Mouse (Mus musculus) hindbrain, embryonic 10.5 days (tissue): Measurements from ENCODE around the gene Dbx2. TPM values are rescaled to one million over a fixed set of nuclear protein-coding genes. Genes with fewer than 3 reads are reported as not detected.

Experiments
- DNase-seq: peaks from one replicate; pipeline ENCODE4 v3.0.0-alpha.2; 2017; ENCODE audit warnings: low spot score
- H3K27ac ChIP-seq: fragments of 300-500 bp; sonication (generic); 2 replicates; pipeline ENCODE4 v1.5.1; 2016; ENCODE audit warnings: mild to moderate bottlenecking, moderate library complexity
- H3K27me3 ChIP-seq: fragments of 300-500 bp; sonication (generic); 2 replicates; pipeline ENCODE4 v1.6.1; 2016; ENCODE audit warnings: mild to moderate bottlenecking; ENCODE audit not compliant: poor library complexity, insufficient read depth, severe bottlenecking
- H3K36me3 ChIP-seq: fragments of 300-500 bp; sonication (generic); 2 replicates; pipeline ENCODE4 v1.6.1; 2016; ENCODE audit warnings: mild to moderate bottlenecking, moderate library complexity
- H3K4me1 ChIP-seq: fragments of 300-500 bp; sonication (generic); replicated peaks from 2 replicates; pipeline ENCODE4 v1.6.1; 2016; ENCODE audit warnings: mild to moderate bottlenecking
- H3K4me3 ChIP-seq: fragments of 300-500 bp; sonication (generic); 2 replicates; pipeline ENCODE4 v1.5.1; 2016; ENCODE audit warnings: mild to moderate bottlenecking, moderate library complexity
- H3K9me3 ChIP-seq: fragments of 300-500 bp; sonication (generic); 2 replicates; pipeline ENCODE4 v1.6.1; 2016; ENCODE audit warnings: mild to moderate bottlenecking, moderate library complexity
- WGBS: fragments of 180-500 bp; shearing (Covaris S2); methylation state at CpG from one replicate; pipeline ENCODE4 v1.1.7; 2016; 5-methylcytosine and 5-hydroxymethylcytosine counted together
- polyA plus RNA-seq: library from polyadenylated mRNA; unstranded; fragments of >200 nt; fragmentation: Nextera tagmentation; extraction: Ambion mirVana; gene quantifications from 2 replicates; pipeline ENCODE4 v1.2.1, GENCODE M21; 2016

The Dbx2 gene
- polyA plus RNA-seq, 1 experiment from 2014 or later, result 5.5 TPM

GRCm38 (mm10) chr15:95598630-95599029, 57.1 kb downstream of the Dbx2 start:
- DNase-seq, result peak; percentile 29
- H3K4me1 ChIP-seq, result no peaks in the 10 kb centered on the region
- H3K4me3 ChIP-seq, result no peak overlapping the region
- no peaks in the 10 kb centered on the region for H3K36me3 ChIP-seq
- no peak overlapping the region for H3K27ac ChIP-seq
- 58% methylated on average over 1 of the region's 1 CpGs for WGBS
- H3K27me3 ChIP-seq, result no peaks in the 10 kb centered on the region
- no peaks in the 10 kb centered on the region for H3K9me3 ChIP-seq

- Histone ChIP-seq H3K27ac (no peak overlapping the region), H3K4me1 (no peaks in the 10 kb centered on the region; the same call in 1 of the 2 replicates), H3K4me3 (no peak overlapping the region), H3K9me3 (no peaks in the 10 kb centered on the region), H3K36me3 (no peaks in the 10 kb centered on the region), H3K27me3 (peaks cover 2% of the 10 kb centered on the region; the same call in 1 of the 2 replicates)
- DNase-seq, result no peak
- WGBS, result 94% methylated on average over 15 of the region's 15 CpGs
These were observed 68.9 kb downstream of the Dbx2 start for GRCm38 (mm10) chr15:95586906-95587305.

GRCm38 (mm10) chr15:95584891-95585290, 70.9 kb downstream of the Dbx2 start:
- no peak for DNase-seq
- H3K9me3 ChIP-seq, result no peaks in the 10 kb centered on the region
- WGBS, result 55% methylated on average over 4 of the region's 4 CpGs
- no peak overlapping the region for H3K27ac ChIP-seq
- no peak overlapping the region for H3K4me3 ChIP-seq
- H3K27me3 ChIP-seq, result peaks cover 3% of the 10 kb centered on the region; the same call in 1 of the 2 replicates
- H3K36me3 ChIP-seq, result no peaks in the 10 kb centered on the region
- no peaks in the 10 kb centered on the region; the same call in 1 of the 2 replicates for H3K4me1 ChIP-seq

GRCm38 (mm10) chr15:95574661-95575060, 81.1 kb downstream of the Dbx2 start:
- peak; percentile 52 for DNase-seq
- 20% methylated on average over 5 of the region's 5 CpGs for WGBS
- Histone ChIP-seq H3K4me3 (no peak overlapping the region), H3K9me3 (0 out of 2 replicates have a peak, but pooled peaks cover 5% of the 10 kb centered on the region), H3K27me3 (peaks cover 38% of the 10 kb centered on the region), H3K4me1 (peaks cover 12% of the 10 kb centered on the region; the same call in 1 of the 2 replicates), H3K27ac (no peak overlapping the region), H3K36me3 (no peaks in the 10 kb centered on the region)

Other genes starting within 250 kb of the Dbx2 start
- gene Nell2, start 127.4 kb downstream of the Dbx2 start, polyA plus RNA-seq, result 48.5 and 78.2 TPM in 2 replicates
- gene Ano6, start 134.9 kb upstream of the Dbx2 start, polyA plus RNA-seq, result 31.1 and 31.5 TPM in 2 replicates